Mouse (Mus musculus) NIH3T3 (cell line): ENCODE data around the gene Meox1.

Source experiments
- DNase-seq: peaks from one replicate; pipeline ENCODE4 v3.0.0-alpha.2; 2012; ENCODE audit warnings: low read depth

The Meox1 gene

GRCm38 (mm10) chr11:101894204-101894603 lies at the start of gene Meox1:
TSS of gene Meox1 (minus strand) at chr11:101894374.
- no peak for DNase-seq

GRCm38 (mm10) chr11:101943055-101943454 lies 48.9 kb upstream of the Meox1 start:
- DNase-seq = no peak

- no peak for DNase-seq
Observed at GRCm38 (mm10) chr11:101937108-101937507, 42.9 kb upstream of the Meox1 start.

GRCm38 (mm10) chr11:101936421-101936820 lies 42.2 kb upstream of the Meox1 start:
- DNase-seq = no peak

GRCm38 (mm10) chr11:101935743-101936142 lies 41.6 kb upstream of the Meox1 start:
- DNase-seq = no peak

- DNase-seq = no peak
Observed at GRCm38 (mm10) chr11:101931978-101932377, 37.8 kb upstream of the Meox1 start.

GRCm38 (mm10) chr11:101928030-101928762 lies 34.0 kb upstream of the Meox1 start:
- peak; percentile 27 for DNase-seq

- DNase-seq = no peak
Observed at GRCm38 (mm10) chr11:101926951-101927589, 32.9 kb upstream of the Meox1 start.

- DNase-seq = no peak
Observed at GRCm38 (mm10) chr11:101925636-101926035, 31.5 kb upstream of the Meox1 start.

- no peak for DNase-seq
Observed at GRCm38 (mm10) chr11:101924441-101924976, 30.3 kb upstream of the Meox1 start.

- no peak for DNase-seq
Observed at GRCm38 (mm10) chr11:101923988-101924387, 29.8 kb upstream of the Meox1 start.

- DNase-seq = peak; percentile 67
Observed at GRCm38 (mm10) chr11:101921361-101921952, 27.3 kb upstream of the Meox1 start.

GRCm38 (mm10) chr11:101919660-101920059 lies 25.5 kb upstream of the Meox1 start:
- DNase-seq = peak; percentile 91

GRCm38 (mm10) chr11:101918609-101919008 lies 24.4 kb upstream of the Meox1 start:
- DNase-seq = no peak

- DNase-seq = no peak
Observed at GRCm38 (mm10) chr11:101916772-101917171, 22.6 kb upstream of the Meox1 start.

GRCm38 (mm10) chr11:101913591-101913990 lies 19.4 kb upstream of the Meox1 start:
- DNase-seq = no peak

- DNase-seq = peak; percentile 45
Observed at GRCm38 (mm10) chr11:101911855-101912579, 17.8 kb upstream of the Meox1 start.

GRCm38 (mm10) chr11:101910230-101910946 lies 16.2 kb upstream of the Meox1 start:
- peak; percentile 89 for DNase-seq

GRCm38 (mm10) chr11:101908777-101909176 lies 14.6 kb upstream of the Meox1 start:
- DNase-seq = no peak

- DNase-seq = peak; percentile 88
Observed at GRCm38 (mm10) chr11:101905115-101905514, 10.9 kb upstream of the Meox1 start.

- no peak for DNase-seq
Observed at GRCm38 (mm10) chr11:101901309-101901708, 7.1 kb upstream of the Meox1 start.

GRCm38 (mm10) chr11:101898328-101898727 lies 4.2 kb upstream of the Meox1 start:
- no peak for DNase-seq
